Mouse (Mus musculus): ENCODE results near the gene Zfp52.

- TF ChIP-seq CTCF (IDR thresholded peaks at IDR 0.05; ENCODE audit: low read depth) (no peak), EP300 (IDR thresholded peaks at IDR 0.05; ENCODE audit: low read depth) (no peak)
Observed at GRCm38 (mm10) chr17:21509756-21510155, 25.6 kb upstream of the Zfp52 start.
